Mouse (Mus musculus) lung, adult 2 months (tissue): ENCODE data around the gene Gdf7.

Source experiments
- CTCF ChIP-seq: fragments of 200-500 bp; IDR thresholded peaks from 2 replicates; pipeline ENCODE4 v1.5.1; 2011; ENCODE audit warnings: mild to moderate bottlenecking, low read length, control low read depth; ENCODE audit not compliant: insufficient read depth
- POLR2A ChIP-seq: fragments of 200-500 bp; IDR thresholded peaks from 2 replicates; pipeline ENCODE4 v1.6.1; 2011; ENCODE audit warnings: low read depth, mild to moderate bottlenecking, control low read depth, low read length, borderline replicate concordance; ENCODE audit errors: extremely low read depth

DNA sequence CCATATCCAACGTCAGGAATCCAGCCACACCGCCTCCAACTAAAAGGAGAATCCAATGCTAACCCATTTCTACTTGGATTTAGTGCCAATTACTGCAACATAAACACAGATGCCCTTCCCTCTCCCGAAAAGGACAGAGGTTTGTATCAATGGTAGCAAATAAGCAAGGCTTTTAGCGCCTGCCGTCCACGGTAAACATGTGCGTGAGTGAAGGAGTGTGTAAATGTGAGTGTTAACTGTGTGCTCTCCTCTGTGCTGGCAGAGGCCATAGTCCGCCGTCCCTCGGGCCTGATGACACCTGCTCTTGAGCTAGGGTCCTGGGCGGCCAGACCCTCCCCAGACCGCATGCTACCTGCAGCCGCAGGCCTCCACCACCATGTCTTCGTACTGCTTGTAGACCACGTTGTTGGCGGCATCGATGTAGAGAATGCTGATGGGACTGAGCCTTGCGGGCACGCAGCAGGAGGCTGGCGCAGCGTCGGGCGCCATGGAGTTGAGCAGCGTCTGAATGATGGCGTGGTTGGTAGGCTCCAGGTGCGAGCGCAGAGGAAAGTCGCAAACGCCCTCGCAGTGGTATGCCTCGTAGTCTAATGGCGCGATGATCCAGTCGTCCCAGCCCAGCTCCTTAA is 4.1 kb downstream of the Gdf7 start:
- no peak for TF ChIP-seq POLR2A
- TF ChIP-seq CTCF: no peak
